Mouse (Mus musculus) gastrocnemius, postnatal 10 days (tissue): ENCODE results near the gene Sgta. TPM values are rescaled to one million over a fixed set of nuclear protein-coding genes. Genes with fewer than 3 reads are reported as not detected.
A peak's percentile ranks its signal among the peaks of the same experiment; 100 is the strongest.
"Not testable (repeated sequence)": the region's sequence is repeated elsewhere in the genome, so short reads cannot be mapped to it uniquely, and the experiment has no call there.

Experiments
- DNase-seq: peaks from one replicate; pipeline ENCODE4 v3.0.0; 2021; ENCODE audit warnings: mixed read lengths
- long read RNA-seq, 2 experiments: library from polyadenylated mRNA; stranded (forward); transcript quantifications; one replicate each; pipeline ENCODE4 v2.0.0; 2021
- total RNA-seq, 2 experiments: library from RNA; stranded (reverse); gene quantifications; 2 replicates each; pipeline ENCODE4 v1.2.3; 2021

Sgta gene
- total RNA-seq: 10 to 100 TPM; 82.2 to 84.4 TPM
- long read RNA-seq, experiment 1, transcript Sgta-201 (12 exons, 1,969 nt): minor isoform, 43 of 258 reads
- long read RNA-seq, experiment 1, transcript Sgta-202 (12 exons, 1,964 nt): major isoform, 173 of 258 reads
- long read RNA-seq, experiment 1, partial matches to known transcripts: 16 of 258 reads
- long read RNA-seq, experiment 1, other reads (novel, unspliced or antisense): 26 of 258 reads
- long read RNA-seq, experiment 2, transcript Sgta-201 (12 exons, 1,969 nt): minor isoform, 52 of 294 reads
- long read RNA-seq, experiment 2, transcript Sgta-202 (12 exons, 1,964 nt): major isoform, 193 of 294 reads
- long read RNA-seq, experiment 2, partial matches to known transcripts: 12 of 294 reads
- long read RNA-seq, experiment 2, other reads (novel, unspliced or antisense): 37 of 294 reads

DNA sequence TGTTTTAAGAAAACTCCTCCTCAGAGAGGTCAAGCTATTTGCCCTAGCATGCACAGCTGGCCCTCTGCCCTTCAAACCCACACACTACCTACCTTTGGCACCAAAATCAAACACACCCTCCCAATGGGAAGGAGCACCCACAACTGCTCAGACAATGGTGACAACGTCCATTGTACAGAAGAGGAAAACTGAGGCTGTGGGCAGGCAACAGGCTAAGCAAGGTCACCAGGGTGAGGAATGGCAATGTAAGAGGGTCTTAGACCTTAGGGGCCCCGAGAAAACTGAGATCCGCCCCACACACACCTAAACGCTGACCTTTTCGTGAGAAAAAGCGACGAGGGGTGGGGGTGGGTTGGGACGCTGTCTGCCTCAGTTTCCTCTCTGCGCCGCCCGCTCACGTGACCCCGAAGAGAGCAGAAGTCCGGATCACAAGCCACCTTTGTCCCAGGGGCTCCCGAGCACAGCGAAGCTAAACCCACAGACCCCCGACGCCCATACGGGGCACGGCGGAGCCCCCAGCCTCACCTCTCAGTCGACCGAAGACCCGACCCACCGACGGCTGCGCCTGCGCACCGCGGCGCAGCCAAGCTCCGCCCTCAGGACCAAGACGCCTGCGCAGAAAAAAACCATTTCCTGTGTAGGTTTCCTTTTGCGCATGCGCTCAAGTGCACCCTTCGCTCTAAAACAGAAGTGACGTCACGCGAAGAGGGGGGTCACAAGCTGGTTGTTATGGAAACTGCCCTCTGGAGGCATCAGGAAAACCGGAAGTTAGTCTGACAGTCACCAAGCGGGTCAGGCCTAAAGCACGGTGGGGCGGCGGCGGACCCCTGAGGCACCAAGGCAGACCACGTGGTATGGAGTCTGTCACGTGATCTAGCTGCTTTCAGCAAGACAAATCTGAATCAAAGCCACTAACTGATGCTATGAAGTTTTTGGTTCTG lies at the start of gene Sgta:
Gene Sgta, minus strand, starts transcription at position 579 of the 941 bp plus-strand sequence.
- DNase-seq: peak; percentile 97

DNA sequence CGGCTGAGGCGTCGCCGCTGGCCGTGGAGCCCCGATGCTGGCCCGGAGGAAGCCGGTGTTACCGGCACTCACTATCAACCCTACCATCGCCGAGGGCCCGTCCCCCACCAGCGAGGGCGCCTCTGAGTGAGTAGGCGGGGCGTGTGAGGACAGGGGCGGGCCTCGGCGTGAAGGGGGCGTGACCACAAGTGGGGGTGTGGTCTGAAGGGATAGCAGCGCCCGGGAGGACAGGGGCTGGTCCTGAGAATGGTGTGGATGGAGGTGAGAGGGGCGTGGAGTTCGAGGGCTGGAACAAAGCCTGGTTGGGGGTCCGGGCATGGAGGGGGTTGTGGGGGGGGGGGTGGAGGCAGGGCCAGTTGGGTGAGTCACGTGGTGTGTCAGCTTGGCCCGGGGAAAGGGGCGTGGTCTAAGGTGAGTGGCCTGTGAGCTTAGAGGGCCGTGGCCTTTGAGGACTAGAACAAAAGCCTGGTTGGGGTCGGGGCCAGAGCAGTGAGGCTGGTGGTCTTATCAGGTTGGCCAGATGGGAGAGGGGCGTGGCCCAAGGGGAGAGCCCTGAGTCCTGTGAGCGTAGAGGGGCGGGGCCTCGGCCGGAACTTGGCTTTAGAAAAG lies 46.2 kb upstream of the Sgta start:
- DNase-seq: peak; percentile 90

DNA sequence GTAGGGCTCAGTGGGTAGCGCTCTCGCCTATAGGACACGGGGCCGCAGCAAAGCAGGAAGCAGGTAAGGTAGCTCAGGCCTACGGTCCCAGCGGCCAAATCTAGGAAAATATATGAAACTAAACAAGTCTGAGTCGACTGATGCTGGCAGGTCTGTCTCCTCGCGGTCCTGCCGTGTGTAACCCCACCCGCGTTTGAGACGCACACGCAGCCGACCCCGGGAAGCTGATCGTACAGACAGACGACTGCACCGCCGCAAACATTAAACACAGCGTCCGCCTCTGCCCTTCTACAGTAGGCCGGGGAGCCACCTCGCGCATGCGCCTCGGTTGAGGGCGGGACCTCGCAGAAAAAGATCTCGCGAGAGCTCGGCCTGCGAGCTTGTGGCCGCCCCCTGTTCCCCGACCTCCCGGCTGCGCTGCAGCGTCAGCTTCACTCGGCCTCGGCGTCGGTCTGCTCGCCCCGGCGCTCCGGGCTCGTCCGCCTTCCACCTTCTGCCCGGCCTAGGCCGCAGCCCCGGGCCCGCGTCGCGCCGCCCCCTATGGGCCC lies 45.7 kb upstream of the Sgta start, which contains the start of gene Map2k2:
Gene Map2k2, plus strand, starts transcription at position 351 of the 548 bp plus-strand sequence.
- peak; percentile 98 for DNase-seq

DNA sequence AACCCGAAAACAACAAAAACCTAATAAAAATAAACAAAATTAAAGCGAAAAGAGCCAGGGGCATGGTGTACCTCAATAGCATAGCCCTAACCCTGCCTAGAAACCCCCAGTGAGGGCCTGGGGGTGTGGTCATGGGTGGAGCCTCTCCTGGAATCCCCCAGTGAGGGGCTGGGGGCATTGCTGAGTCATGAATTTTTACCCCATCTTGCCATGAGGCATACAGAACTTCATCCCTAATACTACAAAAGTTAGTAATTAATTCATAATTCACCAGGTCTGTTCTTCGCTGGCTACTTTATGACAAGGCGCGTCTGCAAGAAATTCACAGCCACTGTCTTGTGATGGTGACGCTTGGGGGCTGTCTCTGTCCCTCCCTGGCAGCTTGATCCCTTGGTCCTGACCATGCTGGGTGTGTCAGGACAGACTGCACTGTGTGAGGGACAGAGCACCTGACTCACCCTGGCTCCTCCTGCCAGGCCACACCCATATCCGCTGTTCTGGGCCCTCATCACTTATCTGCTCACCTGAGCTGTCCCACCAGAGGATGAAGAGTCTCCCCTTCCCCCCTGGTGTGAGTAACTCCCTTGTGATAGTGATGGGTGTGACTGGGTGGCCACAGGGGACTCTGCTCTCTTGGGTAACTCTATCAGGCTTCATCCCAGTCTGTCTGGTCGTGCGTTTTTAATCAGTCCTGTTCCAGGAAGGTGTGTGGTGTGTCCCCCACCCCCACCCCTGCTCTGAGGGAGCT lies 35.1 kb upstream of the Sgta start:
- no peak for DNase-seq

DNA sequence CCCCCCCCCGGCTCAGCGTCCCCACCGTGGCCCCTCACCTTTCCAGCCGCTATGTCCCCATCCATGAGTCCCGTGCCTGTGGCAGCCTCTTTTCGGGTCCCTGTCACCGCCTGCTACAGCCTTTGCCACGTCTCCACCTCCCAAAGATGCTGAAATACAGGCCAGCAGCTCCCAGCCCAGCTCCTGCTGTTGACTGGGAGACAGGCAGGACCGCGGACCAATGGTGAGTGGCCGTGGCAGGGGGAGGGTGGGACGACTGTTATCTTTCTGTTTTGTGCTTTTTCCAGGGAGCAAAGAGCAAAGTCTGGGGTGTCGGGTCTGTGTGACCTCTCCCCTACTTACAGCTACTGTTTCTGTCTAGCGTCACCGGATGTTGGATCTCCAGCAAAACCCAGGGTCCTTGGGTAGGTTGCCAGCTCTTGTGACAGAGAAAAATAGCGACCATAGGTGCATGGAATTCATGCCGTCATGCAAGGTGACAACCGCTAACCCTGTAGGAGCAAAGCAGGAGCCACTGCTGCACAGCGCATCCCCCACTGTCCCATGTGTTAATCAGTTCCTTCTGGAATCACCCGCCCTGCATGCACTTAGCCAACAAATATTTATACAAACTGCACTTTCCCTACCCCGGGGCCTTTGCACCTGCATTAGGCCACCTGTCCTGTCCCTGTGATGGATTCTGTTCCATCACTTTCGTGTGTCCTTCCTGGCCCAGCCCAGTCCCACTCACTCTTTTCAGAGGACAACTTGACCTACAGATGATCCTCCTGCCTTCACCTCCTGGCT lies 32.7 kb upstream of the Sgta start:
- peak; percentile 53 for DNase-seq

DNA sequence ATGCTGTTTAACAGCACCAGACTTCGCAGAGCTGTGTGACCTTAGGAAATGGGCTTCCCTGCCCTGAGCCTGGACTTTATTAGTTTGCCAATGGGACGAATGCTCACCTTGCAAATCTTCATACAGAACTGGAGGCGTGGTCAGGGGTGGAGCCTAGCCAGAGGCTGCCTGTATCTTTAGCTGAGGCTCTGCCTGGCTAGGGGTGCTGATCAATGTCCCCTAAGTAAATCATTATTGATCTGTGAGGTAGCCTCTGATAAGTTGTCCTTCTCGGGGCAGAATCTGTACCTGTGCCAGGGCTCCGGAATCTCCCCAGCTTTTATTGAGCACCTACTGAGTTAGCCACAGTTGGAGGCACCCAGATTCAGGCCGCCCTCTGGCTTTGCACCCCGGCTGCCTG lies 30.6 kb upstream of the Sgta start:
- DNase-seq: no peak

DNA sequence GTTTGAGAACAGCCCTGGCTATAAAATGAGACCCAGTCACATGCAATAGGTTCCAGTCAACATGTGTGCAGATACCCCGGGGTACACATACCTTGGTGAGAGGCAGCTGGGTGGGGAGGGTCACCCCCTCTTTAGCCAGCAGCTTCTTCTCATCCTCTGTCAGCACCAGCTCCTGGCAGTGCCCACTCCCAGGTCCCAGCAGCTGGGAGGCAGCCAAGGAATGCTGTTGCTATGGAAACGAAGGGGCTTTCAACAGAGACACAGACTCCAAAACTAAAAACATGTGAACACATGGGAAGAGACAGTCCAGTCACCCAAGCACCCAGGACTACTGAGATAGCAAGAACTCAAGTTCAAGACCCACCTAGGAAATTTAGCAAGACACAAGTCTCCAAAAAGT lies 29.2 kb upstream of the Sgta start:
- no peak for DNase-seq

DNA sequence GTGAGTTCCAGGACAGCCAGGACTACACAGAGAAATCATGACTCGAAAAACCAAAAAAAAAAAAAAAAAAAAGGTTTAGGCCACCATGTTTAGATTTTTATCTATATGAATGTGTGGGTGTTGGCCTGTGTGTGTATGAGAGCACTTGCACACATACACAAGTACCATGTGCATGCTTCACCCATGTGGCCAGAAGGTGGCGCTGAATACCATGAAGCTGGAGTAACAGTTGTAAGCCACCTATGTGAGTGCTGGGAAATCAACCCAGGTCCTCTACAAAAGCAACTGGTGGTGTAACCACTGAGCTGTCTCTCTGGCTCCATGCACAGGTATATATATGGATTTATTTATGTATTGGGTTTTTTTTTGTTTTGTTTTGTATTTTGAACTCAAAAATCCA lies 27.0 kb upstream of the Sgta start:
- no peak for DNase-seq

DNA sequence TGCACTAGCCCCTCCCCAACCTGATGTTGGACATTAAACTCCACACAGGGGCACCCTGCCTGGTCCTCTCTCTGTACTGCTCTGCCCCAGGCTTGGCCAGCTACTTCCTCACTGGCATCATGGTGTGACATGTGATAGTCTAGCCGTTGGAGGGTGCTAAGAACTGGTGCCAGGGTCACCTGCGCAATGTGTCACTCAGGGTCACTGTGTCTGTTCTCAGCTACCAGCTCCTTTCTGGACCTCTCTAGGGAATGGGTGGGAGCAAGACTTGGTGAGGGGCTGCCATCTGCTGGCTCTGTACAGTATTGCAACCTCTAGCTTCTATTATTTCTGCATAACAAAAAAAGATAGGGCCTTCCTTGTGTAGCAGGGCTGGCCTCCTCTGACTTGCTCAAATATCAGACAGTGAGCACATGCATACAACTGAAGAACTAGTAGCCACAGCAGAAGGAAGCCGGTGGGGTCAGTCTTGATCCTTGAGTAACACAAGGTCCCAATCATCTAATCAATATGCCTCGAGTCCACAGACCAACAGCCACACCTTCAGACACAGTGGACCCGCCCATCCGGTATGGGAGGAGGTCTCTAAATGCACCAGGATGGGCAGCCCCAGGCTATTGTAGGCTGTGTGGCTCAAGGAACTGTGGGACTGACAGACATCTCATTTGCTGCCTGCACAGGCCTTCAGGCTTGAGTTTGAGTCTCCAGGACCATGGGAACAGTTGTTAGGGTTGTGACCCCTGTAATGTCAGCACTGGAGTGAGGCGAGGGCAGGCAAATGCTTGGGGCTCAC lies 22.4 kb upstream of the Sgta start:
- peak; percentile 69 for DNase-seq

DNA sequence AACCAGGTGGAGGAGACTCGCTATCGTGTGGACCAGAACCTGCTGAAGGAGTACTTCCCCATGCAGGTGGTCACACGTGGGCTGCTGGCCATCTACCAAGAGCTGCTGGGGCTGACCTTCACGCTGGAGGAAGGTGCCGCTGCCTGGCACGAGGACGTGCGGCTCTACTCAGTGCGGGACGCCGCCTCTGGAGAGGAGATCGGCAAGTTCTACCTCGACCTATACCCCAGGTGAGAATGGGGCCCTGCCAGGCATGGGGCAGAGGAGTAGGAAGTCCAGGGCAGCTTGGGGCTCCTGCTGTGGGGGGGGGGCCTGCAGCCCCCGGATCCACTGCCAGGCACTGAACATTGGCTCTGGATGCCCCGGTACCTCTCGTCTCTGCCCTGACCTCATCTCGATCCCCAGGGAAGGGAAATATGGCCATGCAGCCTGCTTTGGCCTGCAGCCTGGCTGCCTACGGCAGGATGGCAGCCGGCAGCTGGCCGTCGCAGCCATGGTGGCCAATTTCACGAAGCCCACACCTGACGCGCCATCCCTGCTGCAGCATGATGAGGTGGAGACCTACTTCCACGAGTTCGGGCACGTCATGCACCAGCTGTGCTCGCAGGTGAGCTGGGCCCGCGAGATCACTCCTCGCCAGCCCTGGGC lies 20.2 kb upstream of the Sgta start:
- no peak for DNase-seq

DNA sequence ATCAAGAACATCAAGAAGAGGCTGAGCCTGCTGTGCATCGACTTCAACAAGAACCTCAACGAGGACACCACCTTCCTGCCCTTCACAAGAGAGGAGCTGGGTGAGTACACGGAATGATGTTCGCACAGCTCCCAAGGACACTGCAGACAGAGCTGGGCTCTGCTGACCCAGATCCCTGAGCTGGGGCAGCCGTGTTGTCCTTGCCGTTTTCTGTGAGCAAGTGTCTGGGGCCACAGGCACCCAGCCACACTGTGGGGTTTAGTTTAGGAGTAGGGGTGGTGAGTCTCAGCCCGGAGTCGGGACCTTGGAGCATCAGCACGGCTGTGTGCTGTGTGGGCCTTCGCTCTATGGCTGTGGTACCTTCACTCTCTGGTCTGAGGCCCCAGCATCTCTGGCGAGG lies 17.9 kb upstream of the Sgta start:
- DNase-seq: no peak

DNA sequence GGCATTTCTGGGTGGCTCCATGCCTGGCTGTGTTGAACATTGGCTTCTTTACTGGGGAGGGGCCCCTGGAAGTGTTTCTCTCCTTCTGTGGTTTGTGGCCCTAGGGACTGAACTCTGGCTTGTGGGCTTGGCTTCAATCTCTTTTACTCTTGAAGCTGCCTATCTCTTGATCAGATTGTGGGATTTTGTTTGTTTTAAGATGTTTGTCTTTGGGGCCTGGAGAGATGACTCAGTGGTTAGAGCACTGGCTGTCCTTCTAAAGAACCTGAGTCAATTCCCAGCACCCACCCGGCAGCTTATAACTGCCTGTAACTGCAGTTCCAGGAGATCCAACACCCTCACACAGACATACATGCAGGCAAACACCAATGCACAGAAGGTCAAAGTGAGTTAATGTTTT lies 16.4 kb upstream of the Sgta start:
- DNase-seq: no peak

DNA sequence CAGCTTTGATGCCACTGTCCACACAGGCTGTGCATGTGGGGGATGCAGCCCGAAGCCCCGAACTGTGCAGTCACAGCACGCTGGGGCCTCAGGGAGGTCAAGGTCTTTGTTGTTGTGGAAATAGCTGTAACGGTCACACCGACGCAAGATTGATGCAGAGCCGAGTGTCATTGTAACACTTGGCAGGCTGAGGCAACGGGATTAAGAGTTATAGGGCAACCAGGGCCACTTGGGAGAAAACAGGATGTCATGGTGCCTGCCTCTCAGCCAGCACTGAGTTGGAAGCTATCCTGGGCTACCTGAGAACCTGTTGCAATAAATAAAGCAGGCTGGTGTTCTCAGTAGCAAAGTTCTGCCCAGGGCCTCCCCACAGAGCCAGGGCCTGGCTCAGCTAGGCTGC lies 15.8 kb upstream of the Sgta start:
- DNase-seq: no peak

DNA sequence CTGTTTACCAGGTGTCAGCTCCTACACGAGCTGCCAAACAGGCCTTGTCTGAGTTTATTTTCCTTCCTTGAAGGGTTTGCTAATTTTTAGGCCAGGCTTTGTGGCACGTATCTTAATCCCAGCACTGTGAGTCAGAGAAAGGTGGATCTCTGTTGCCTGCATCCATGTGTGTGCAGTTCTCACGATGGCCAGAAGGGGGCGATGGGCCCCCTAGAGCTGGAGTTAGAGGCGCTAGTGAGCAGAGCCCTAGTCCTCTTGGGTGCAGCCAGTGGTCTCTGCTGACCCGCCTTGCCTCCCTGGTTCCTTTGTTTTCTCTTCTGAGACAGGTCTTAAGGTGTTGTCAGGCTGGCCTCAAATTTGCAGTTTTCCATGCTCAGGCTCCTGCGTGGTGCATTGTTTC lies 13.5 kb upstream of the Sgta start:
- no peak for DNase-seq

DNA sequence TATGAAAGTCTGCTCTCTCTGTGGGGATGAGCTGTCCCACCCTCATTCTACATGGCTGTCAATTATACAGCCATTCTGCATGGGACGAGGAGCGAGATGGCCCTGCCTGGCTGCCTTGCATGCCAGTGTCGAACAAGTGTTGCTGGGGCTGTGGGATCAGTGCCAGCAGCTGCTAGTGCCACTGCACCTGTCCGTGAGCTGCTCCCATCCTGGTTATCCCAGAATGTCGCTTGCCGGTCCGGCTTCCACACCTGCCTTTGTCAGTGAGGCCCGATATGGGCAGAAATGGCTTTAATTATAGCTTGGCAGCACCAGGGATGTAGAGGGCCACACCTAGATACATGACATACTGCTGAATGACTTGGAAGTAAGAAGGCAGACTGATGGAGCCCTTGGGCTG lies 12.3 kb upstream of the Sgta start:
- no peak for DNase-seq

DNA sequence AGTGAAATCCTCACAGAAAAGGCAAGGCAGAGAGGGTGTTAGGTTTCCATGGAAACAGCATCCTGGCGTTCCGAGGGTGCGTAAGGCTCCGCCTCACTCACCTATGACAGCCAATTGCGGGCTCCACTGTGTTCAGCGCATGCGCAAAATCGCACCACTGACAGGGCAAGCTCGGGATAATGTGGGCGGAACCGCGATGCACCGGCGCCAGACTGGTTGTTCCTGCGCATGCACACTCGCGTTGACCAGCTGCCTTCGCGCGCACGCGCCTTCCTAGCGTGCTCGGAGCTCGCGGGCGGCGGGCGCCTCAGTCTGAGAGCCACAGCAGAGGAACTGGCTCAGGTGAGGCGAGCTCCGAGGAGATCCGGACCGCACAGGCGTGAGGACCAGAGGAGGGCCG lies 9.9 kb upstream of the Sgta start, which contains the start of gene Thop1:
Gene Thop1, plus strand, starts transcription at position 200 of the 400 bp plus-strand sequence.
- peak; percentile 96 for DNase-seq

DNA sequence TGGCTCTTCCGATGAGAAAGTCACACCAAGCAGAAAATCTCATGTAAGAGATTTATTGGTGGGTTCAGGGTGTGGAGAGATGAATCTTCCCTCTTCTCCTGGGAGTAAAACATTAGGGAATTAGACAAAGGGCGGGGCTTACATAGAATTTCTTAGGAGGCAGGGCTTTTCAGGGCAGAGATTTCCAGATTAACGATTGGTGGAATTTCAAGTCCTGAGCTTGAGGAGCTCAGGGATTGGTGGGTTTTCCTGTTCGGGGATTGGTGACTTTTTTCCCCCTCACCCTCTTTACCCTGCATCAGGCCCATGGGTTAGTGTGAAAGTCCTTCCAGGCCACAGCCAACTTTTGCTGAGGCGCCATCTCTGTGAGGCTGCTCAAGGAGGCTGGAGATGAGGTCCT lies 8.7 kb upstream of the Sgta start:
- no peak for DNase-seq

DNA sequence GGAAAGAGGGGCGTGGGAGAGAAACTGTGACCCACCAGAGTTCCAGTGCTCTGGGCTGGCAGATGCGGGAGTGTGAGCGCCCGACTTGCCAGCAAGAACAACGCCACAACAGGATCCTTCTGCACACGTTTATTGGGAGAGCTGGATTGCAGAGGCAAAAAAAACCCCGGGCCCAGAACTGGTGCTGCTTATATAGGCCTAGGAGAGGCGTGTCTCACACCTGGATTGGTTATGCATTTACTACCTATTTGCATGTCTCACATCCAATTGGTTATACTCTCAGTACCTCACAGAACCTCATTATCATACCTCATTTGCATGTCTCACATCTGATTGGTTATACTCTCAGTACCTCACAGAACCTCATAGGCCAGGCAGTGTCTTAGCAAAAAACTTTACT lies 4.5 kb upstream of the Sgta start:
- not testable (repeated sequence) for DNase-seq

DNA sequence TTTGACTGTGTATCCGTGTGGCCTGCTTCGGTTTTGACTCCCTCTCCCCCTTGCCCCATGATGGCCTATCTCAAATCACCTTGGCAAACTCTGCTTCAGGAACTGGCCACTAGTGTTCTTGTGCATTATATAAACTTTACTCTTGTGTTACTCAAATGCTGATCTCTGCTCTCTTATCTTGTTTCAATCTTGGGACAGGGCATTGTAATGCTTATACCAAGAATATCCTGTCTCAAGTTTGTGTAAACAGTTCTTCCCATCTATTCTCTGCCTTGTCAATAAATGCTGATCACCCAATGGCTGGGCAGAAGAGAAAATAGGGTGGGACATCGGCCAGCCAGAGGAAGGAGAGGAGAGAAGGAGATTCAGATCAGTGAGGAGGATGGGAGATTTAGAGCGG lies 2.7 kb upstream of the Sgta start:
- DNase-seq: no peak
